Mouse (Mus musculus): Measurements from ENCODE around the gene Sumo1.
"Not testable (repeated sequence)": the region's sequence is repeated elsewhere in the genome, so short reads cannot be mapped to it uniquely, and the experiment has no call there.

Sumo1 gene

GRCm38 (mm10) chr1:59670641-59671168 is at the start of gene Sumo1:
Gene Sumo1 (minus strand): TSS chr1:59670834.
- peak; percentile 81 for DNase-seq (ENCODE audit: low spot score)

- peak; percentile 34 for DNase-seq (ENCODE audit: low spot score)
Measured at GRCm38 (mm10) chr1:59719900-59720299, 49.3 kb upstream of the Sumo1 start.

GRCm38 (mm10) chr1:59701766-59702165 is 31.1 kb upstream of the Sumo1 start:
- DNase-seq (ENCODE audit: low spot score) = no peak

GRCm38 (mm10) chr1:59698207-59698606 is 27.6 kb upstream of the Sumo1 start:
- DNase-seq (ENCODE audit: low spot score) = no peak

GRCm38 (mm10) chr1:59697751-59698150 is 27.1 kb upstream of the Sumo1 start:
- DNase-seq (ENCODE audit: low spot score) = no peak

GRCm38 (mm10) chr1:59690467-59690866 is 19.8 kb upstream of the Sumo1 start:
- DNase-seq (ENCODE audit: low spot score) = no peak

GRCm38 (mm10) chr1:59687493-59687892 is 16.9 kb upstream of the Sumo1 start:
- DNase-seq (ENCODE audit: low spot score) = no peak

GRCm38 (mm10) chr1:59684819-59685755 is 14.5 kb upstream of the Sumo1 start, which contains the start of gene Nop58:
Gene Nop58 (plus strand): TSS chr1:59684971.
- peak; percentile 94 for DNase-seq (ENCODE audit: low spot score)

- DNase-seq (ENCODE audit: low spot score) = no peak
Measured at GRCm38 (mm10) chr1:59683926-59684818, 13.5 kb upstream of the Sumo1 start.

GRCm38 (mm10) chr1:59673661-59674060 is 3.0 kb upstream of the Sumo1 start:
- no peak for DNase-seq (ENCODE audit: low spot score)

- peak; percentile 56 for DNase-seq (ENCODE audit: low spot score)
Measured at GRCm38 (mm10) chr1:59669962-59670630, 538 bp downstream of the Sumo1 start.

- no peak for DNase-seq (ENCODE audit: low spot score)
Measured at GRCm38 (mm10) chr1:59668871-59669270, 1.8 kb downstream of the Sumo1 start.

GRCm38 (mm10) chr1:59663456-59664135 is 7.0 kb downstream of the Sumo1 start:
- DNase-seq (ENCODE audit: low spot score) = no peak

GRCm38 (mm10) chr1:59656244-59657171 is 14.1 kb downstream of the Sumo1 start:
- DNase-seq (ENCODE audit: low spot score) = no peak

- DNase-seq (ENCODE audit: low spot score) = no peak
Measured at GRCm38 (mm10) chr1:59653243-59653911, 17.3 kb downstream of the Sumo1 start.

- no peak for DNase-seq (ENCODE audit: low spot score)
Measured at GRCm38 (mm10) chr1:59651201-59651819, 19.3 kb downstream of the Sumo1 start.

GRCm38 (mm10) chr1:59646502-59646901 is 24.1 kb downstream of the Sumo1 start:
- not testable (repeated sequence) for DNase-seq (ENCODE audit: low spot score)

- DNase-seq (ENCODE audit: low spot score) = no peak
Measured at GRCm38 (mm10) chr1:59642488-59642887, 28.1 kb downstream of the Sumo1 start.

- DNase-seq (ENCODE audit: low spot score) = no peak
Measured at GRCm38 (mm10) chr1:59638371-59638770, 32.3 kb downstream of the Sumo1 start.

Measured in c-Kit-positive CD71-positive TER-119-positive erythroid progenitor cells, embryonic 14.5 days (primary cell).